Mouse (Mus musculus): ENCODE results near the gene Gpr68.

DNA sequence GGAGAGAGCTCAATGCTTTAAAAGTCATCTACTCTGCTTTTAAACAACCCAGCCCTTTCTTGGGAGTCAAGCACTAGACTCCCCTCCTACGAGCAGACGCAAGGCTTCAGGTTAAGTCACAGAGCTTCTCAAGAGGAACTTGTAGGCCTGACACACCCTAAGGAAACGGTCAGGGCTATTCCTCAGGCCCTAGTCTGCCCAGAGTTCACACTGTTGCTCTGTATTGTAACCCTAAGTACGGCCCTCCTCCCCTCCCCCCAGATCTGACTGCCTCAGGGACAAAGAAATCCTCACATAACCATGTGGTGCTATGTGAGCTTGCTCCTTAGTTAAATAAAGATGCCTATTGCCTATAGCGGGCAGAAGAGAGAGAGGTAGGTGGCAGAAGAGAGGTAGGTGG is 41.1 kb upstream of the Gpr68 start:
- TF ChIP-seq CTCF (conservative IDR thresholded peaks at IDR 0.05; ENCODE audit: low read length): no peak
- TF ChIP-seq POU5F1 (IDR thresholded peaks at IDR 0.05; ENCODE audit: borderline replicate concordance, low read length): no peak

Measured in E14TG2a.4 (cell line).